Mouse (Mus musculus) myocyte (in vitro differentiated cells): Measurements from ENCODE around the gene Gm20388.

Experiments used
- E2F4 ChIP-seq: IDR thresholded peaks from one replicate; pipeline ENCODE4 v1.6.1; 2011; ENCODE audit warnings: mild to moderate bottlenecking, control low read depth, moderate library complexity; ENCODE audit not compliant: insufficient read depth
- MAX ChIP-seq: IDR thresholded peaks from one replicate; pipeline ENCODE4 v1.6.1; 2011; ENCODE audit warnings: low read depth, mild to moderate bottlenecking, control low read depth
- MYOD1 ChIP-seq, 3 experiments: IDR thresholded peaks; one replicate each; pipeline ENCODE4 v1.6.1; 2011; ENCODE audit warnings: control low read depth in 2 of 3, low read depth in 2 of 3, mild to moderate bottlenecking in 2 of 3, moderate library complexity in 1 of 3; ENCODE audit not compliant: insufficient read length in 2 of 3, control insufficient read depth in 1 of 3
- POLR2A ChIP-seq: IDR thresholded peaks from one replicate; pipeline ENCODE4 v1.6.1; 2011; ENCODE audit warnings: low read depth, mild to moderate bottlenecking, control low read depth, moderate library complexity; ENCODE audit not compliant: insufficient read length
- POLR2AphosphoS2 ChIP-seq: IDR thresholded peaks from one replicate; pipeline ENCODE4 v1.6.1; 2011; ENCODE audit warnings: low read depth, control low read depth; ENCODE audit not compliant: insufficient read length
- REST ChIP-seq: IDR thresholded peaks from one replicate; pipeline ENCODE4 v1.6.1; 2011; ENCODE audit warnings: mild to moderate bottlenecking, control low read depth, moderate library complexity; ENCODE audit not compliant: insufficient read depth, insufficient read length
- SRF ChIP-seq: IDR thresholded peaks from one replicate; pipeline ENCODE4 v1.6.1; 2011; ENCODE audit warnings: low read depth; ENCODE audit not compliant: control insufficient read depth, insufficient read length
- TCF12 ChIP-seq: IDR thresholded peaks from one replicate; pipeline ENCODE4 v1.6.1; 2011; ENCODE audit warnings: mild to moderate bottlenecking, control low read depth; ENCODE audit not compliant: poor library complexity, insufficient read depth, severe bottlenecking
- TCF3 ChIP-seq: IDR thresholded peaks from one replicate; pipeline ENCODE4 v1.6.1; 2011; ENCODE audit warnings: low read depth, control low read depth; ENCODE audit not compliant: insufficient read length
- USF1 ChIP-seq: IDR thresholded peaks from one replicate; pipeline ENCODE4 v1.6.1; 2011; ENCODE audit warnings: low read depth, mild to moderate bottlenecking, control low read depth, moderate library complexity

- TF ChIP-seq MAX, result no peak
- no peak for TF ChIP-seq POLR2A
- no peak for TF ChIP-seq POLR2AphosphoS2
- TF ChIP-seq USF1, result no peak
- no peak for TF ChIP-seq E2F4
- TF ChIP-seq TCF12, result no peak
- TF ChIP-seq TCF3, result no peak
- TF ChIP-seq REST, result no peak
- TF ChIP-seq SRF, result no peak
- TF ChIP-seq MYOD1 (IDR thresholded peaks at IDR 0.05; ENCODE audit: control insufficient read depth in 1 of 3, insufficient read length in 2 of 3, low read depth in 2 of 3), result no peak
These were observed 921.4 kb downstream of the Gm20388 start for GRCm38 (mm10) chr8:120832022-120832421.
